Mouse (Mus musculus) stomach, postnatal 0 days (tissue): ENCODE data around the gene Igf2r.

ENCODE experiments used
- CTCF ChIP-seq: IDR thresholded peaks from 2 replicates; pipeline ENCODE4 v1.5.1; 2016; ENCODE audit warnings: antibody characterized with exemption, low read depth, mild to moderate bottlenecking, moderate library complexity
- EP300 ChIP-seq: optimal IDR thresholded peaks from 2 replicates; pipeline ENCODE3; 2016; ENCODE audit warnings: antibody characterized with exemption

GRCm38 (mm10) chr17:12725871-12726270 lies 43.6 kb downstream of the Igf2r start:
- TF ChIP-seq EP300: no peak
- no peak for TF ChIP-seq CTCF
